Mouse (Mus musculus) midbrain, embryonic 14.5 days (tissue): ENCODE results near the gene Mgat3. TPM values are rescaled to one million over a fixed set of nuclear protein-coding genes. Genes with fewer than 3 reads are reported as not detected.
A peak's percentile ranks its signal among the peaks of the same experiment; 100 is the strongest.

ENCODE experiments used
- ATAC-seq: fragments of 200-750 bp; cut with Nextera tagmentation; 2 replicates; pipeline ENCODE4 v1.8.0; 2017; ENCODE audit warnings: moderate number of reproducible peaks, moderate library complexity; ENCODE audit not compliant: low FRiP score, low TSS enrichment
- DNase-seq: peaks from one replicate; pipeline ENCODE4 v3.0.0-alpha.2; 2015
- H3K27ac ChIP-seq: fragments of 300-500 bp; sonication (generic); replicated peaks from 2 replicates; pipeline ENCODE4 v1.5.1; 2014; ENCODE audit warnings: mild to moderate bottlenecking, low read depth, low read length, moderate library complexity
- H3K27me3 ChIP-seq: fragments of 300-500 bp; sonication (generic); 2 replicates; pipeline ENCODE4 v1.6.1; 2014; ENCODE audit warnings: low read length, control low read depth, mixed read lengths; ENCODE audit not compliant: control insufficient read depth, insufficient read depth
- H3K36me3 ChIP-seq: fragments of 300-500 bp; sonication (generic); 2 replicates; pipeline ENCODE4 v1.6.1; 2014; ENCODE audit warnings: low read length, control low read depth; ENCODE audit not compliant: control insufficient read depth, insufficient read depth
- H3K4me1 ChIP-seq: fragments of 300-500 bp; sonication (generic); 2 replicates; pipeline ENCODE4 v1.6.1; 2014; ENCODE audit warnings: mild to moderate bottlenecking, antibody characterized with exemption, low read length, control low read depth; ENCODE audit not compliant: control insufficient read depth, insufficient read depth
- H3K4me2 ChIP-seq: fragments of 300-500 bp; sonication (generic); 2 replicates; pipeline ENCODE4 v1.6.1; 2014; ENCODE audit warnings: mild to moderate bottlenecking, low read length, moderate library complexity
- H3K4me3 ChIP-seq: fragments of 300-500 bp; sonication (generic); replicated peaks from 2 replicates; pipeline ENCODE4 v1.5.1; 2014; ENCODE audit warnings: low read depth, low read length
- H3K9ac ChIP-seq: fragments of 300-500 bp; sonication (generic); replicated peaks from 2 replicates; pipeline ENCODE4 v1.6.1; 2014; ENCODE audit warnings: mild to moderate bottlenecking, low read length, moderate library complexity
- H3K9me3 ChIP-seq: fragments of 300-500 bp; sonication (generic); 2 replicates; pipeline ENCODE4 v1.6.1; 2016; ENCODE audit warnings: low read length, control low read depth, mixed read lengths; ENCODE audit not compliant: control insufficient read depth
- WGBS: fragments of 180-500 bp; shearing (Covaris S2); extraction: QIAGEN DNeasy Blood & Tissue Kit; methylation state at CpG from one replicate; pipeline ENCODE4 v1.1.7; 2014; 5-methylcytosine and 5-hydroxymethylcytosine counted together
- polyA plus RNA-seq: library from polyadenylated mRNA; unstranded; fragments of >200 nt; fragmentation: Nextera tagmentation; extraction: Ambion mirVana; gene quantifications from 2 replicates; pipeline ENCODE4 v1.2.1, GENCODE M21; 2014

Gene Mgat3
- 19.9 and 20.5 TPM in 2 replicates for polyA plus RNA-seq

GRCm38 (mm10) chr15:80173001-80173771 is at the start of gene Mgat3:
TSS of gene Mgat3 (plus strand) at chr15:80173721.
- Histone ChIP-seq H3K4me2 (peak within 1 kb of the TSS; percentile 75), H3K9me3 (no peaks in the 10 kb centered on the region), H3K9ac (peak within 1 kb of the TSS; percentile 99), H3K4me1 (peaks cover 15% of the 10 kb centered on the region), H3K27ac (peak within 1 kb of the TSS; percentile 96), H3K4me3 (peak within 1 kb of the TSS; percentile 97), H3K27me3 (no peaks in the 10 kb centered on the region), H3K36me3 (no peaks in the 10 kb centered on the region)
- 3% methylated on average over 47 of the region's 85 CpGs for WGBS
- peak; percentile 84 for DNase-seq
- peak; percentile 63 for ATAC-seq

- Histone ChIP-seq H3K4me2 (no peak overlapping the region), H3K4me3 (no peak overlapping the region), H3K9me3 (no peaks in the 10 kb centered on the region), H3K27ac (no peak overlapping the region), H3K36me3 (no peaks in the 10 kb centered on the region), H3K9ac (no peak overlapping the region), H3K4me1 (no peaks in the 10 kb centered on the region), H3K27me3 (no peaks in the 10 kb centered on the region)
- ATAC-seq (no peak), DNase-seq (no peak)
- WGBS, result 82% methylated on average over 4 of the region's 4 CpGs
Observed at GRCm38 (mm10) chr15:80124651-80125050, 48.9 kb upstream of the Mgat3 start.

- WGBS, result 71% methylated on average over 1 of the region's 1 CpGs
- Histone ChIP-seq H3K9ac (no peak overlapping the region), H3K4me1 (no peaks in the 10 kb centered on the region), H3K27me3 (no peaks in the 10 kb centered on the region), H3K4me2 (no peak overlapping the region), H3K36me3 (no peaks in the 10 kb centered on the region), H3K27ac (no peak overlapping the region), H3K4me3 (no peak overlapping the region), H3K9me3 (no peaks in the 10 kb centered on the region)
- DNase-seq (no peak), ATAC-seq (no peak)
Observed at GRCm38 (mm10) chr15:80127191-80127590, 46.3 kb upstream of the Mgat3 start.

DNA sequence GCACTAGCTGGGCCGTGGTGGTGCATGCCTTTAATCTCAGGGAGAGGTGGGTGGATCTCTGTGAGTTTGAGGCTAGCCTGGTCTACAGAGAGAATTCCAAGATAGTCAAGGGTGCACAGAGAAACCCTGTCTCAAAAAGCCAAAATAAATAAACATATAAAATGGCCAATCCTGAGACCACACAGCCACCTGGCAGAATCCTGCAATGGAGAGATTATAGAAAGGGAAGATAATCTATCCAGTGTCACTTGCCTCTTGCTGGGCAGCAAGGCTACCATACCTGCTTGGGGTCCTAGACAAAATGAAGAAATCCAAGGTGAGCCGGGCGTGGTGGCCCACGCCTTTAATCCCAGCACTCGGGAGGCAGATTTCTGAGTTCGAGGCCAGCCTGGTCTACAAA is 43.5 kb upstream of the Mgat3 start:
- H3K9me3 ChIP-seq, result no peaks in the 10 kb centered on the region
- WGBS, result 87% methylated on average over 6 of the region's 6 CpGs
- no peak overlapping the region for H3K4me2 ChIP-seq
- no peaks in the 10 kb centered on the region for H3K27me3 ChIP-seq
- H3K9ac ChIP-seq, result no peak overlapping the region
- no peak overlapping the region for H3K27ac ChIP-seq
- H3K36me3 ChIP-seq, result no peaks in the 10 kb centered on the region
- no peak overlapping the region for H3K4me3 ChIP-seq
- DNase-seq (no peak), ATAC-seq (no peak)
- H3K4me1 ChIP-seq, result peaks cover 14% of the 10 kb centered on the region

DNA sequence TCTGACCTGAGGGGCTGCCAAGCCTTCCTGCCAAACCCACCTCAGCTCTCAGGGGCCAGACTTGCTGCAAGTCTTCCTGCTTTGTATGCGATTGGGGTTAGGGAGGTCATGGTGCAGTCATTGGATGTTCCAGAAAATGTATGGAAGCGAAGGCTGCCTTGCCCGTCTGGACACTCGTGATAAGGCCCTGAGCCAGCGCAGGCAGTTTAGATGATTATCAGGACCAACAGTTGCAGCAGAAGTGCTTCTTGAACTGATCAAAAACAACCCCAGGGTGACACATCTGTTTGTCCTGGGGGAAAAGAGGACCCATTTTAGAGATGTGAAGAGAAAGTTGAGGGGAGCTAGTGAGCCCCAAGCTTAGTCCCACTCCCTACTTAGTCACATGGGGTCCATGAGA is 42.8 kb upstream of the Mgat3 start:
- peaks cover 14% of the 10 kb centered on the region for H3K4me1 ChIP-seq
- H3K9me3 ChIP-seq, result no peaks in the 10 kb centered on the region
- no peak overlapping the region for H3K9ac ChIP-seq
- DNase-seq (no peak), ATAC-seq (no peak)
- H3K4me3 ChIP-seq, result no peak overlapping the region
- H3K27ac ChIP-seq, result no peak overlapping the region
- H3K27me3 ChIP-seq, result no peaks in the 10 kb centered on the region
- 85% methylated on average over 5 of the region's 5 CpGs for WGBS
- H3K36me3 ChIP-seq, result no peaks in the 10 kb centered on the region
- no peak overlapping the region for H3K4me2 ChIP-seq

DNA sequence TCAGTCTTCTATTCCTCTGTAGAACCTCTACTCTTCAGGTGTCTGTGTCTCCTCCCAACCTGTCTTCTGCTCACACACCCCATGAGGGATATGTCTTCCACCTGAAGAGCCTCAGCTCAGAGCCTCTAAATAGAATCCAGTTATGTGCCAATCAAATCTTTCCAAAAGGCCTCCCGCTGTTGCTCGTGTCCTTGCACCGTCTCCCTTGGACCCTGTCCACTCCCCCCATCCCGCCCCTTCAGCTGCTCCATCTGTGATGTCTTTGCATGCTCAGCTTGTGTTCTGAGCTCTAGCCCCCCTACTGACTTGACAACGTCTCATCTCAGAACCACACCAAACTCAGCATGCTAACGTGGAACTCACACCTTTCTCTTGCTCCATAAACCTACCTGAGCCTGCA is 42.1 kb upstream of the Mgat3 start:
- 70% methylated on average over 6 of the region's 6 CpGs for WGBS
- ATAC-seq, result no peak
- Histone ChIP-seq H3K27ac (no peak overlapping the region), H3K4me2 (no peak overlapping the region), H3K9ac (no peak overlapping the region), H3K9me3 (no peaks in the 10 kb centered on the region), H3K27me3 (no peaks in the 10 kb centered on the region), H3K4me1 (peaks cover 14% of the 10 kb centered on the region), H3K4me3 (no peak overlapping the region), H3K36me3 (no peaks in the 10 kb centered on the region)
- no peak for DNase-seq

DNA sequence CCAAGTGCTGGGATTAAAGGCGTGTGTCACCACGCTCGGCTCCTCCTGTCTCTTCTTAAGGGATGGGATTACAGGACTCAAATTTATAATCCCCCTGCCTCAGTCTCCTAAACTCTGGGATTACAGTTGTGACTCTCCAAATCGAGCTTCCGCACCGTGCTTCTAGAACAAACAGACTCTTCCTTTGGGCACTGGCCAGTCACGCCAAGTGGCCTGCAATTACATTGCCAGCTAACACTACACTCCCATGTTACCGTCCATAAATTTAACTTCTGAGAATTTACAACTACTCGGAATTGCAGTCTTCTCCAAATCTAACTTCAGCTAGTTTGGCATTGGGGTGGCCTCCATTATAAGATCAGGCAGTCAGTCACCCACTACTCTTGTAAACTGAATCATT is 41.1 kb upstream of the Mgat3 start:
- no peak overlapping the region for H3K4me3 ChIP-seq
- DNase-seq, result no peak
- H3K4me2 ChIP-seq, result peak overlapping the region; percentile 63
- no peaks in the 10 kb centered on the region for H3K36me3 ChIP-seq
- H3K9ac ChIP-seq, result no peak overlapping the region
- H3K27ac ChIP-seq, result no peak overlapping the region
- no peak for ATAC-seq
- H3K27me3 ChIP-seq, result no peaks in the 10 kb centered on the region
- WGBS, result 82% methylated on average over 9 of the region's 9 CpGs
- H3K9me3 ChIP-seq, result no peaks in the 10 kb centered on the region
- H3K4me1 ChIP-seq, result peaks cover 14% of the 10 kb centered on the region

- Histone ChIP-seq H3K36me3 (no peaks in the 10 kb centered on the region), H3K4me2 (peak within 1 kb of the TSS; percentile 63), H3K27ac (peak within 1 kb of the TSS; percentile 99), H3K9me3 (no peaks in the 10 kb centered on the region), H3K4me3 (peak within 1 kb of the TSS; percentile 75), H3K9ac (peak within 1 kb of the TSS; percentile 79), H3K27me3 (no peaks in the 10 kb centered on the region), H3K4me1 (peaks cover 14% of the 10 kb centered on the region)
- ATAC-seq (peak; percentile 93), DNase-seq (peak; percentile 98)
- 0% methylated on average over 59 of the region's 59 CpGs for WGBS
Observed at GRCm38 (mm10) chr15:80132993-80133586, 40.4 kb upstream of the Mgat3 start, which contains the start of gene Tab1. TSS of gene Tab1 (plus strand) at chr15:80133127.
